Comparison of ENCODE assay signal across 31 mouse cellular contexts in genomic region chr13:13670669-13671068, GRCm38 (mm10).
A peak's percentile ranks its signal among the peaks of the same experiment; 100 is the strongest.
DNase-seq lines count a peak whose midpoint lies in the region; ATAC-seq and TF ChIP-seq lines count a peak whose summit lies in the region.
"Had no signal": no experiment of that assay in that cellular context is flagged by ENCODE, and none has a peak within 500 bp of the region (broad histone marks: within the 10 kb centered on the region; RNA-seq: fewer than 3 reads in every experiment).

No protein-coding gene starts in this region.

- peaks cover 5% of the 10 kb centered on the region; the same call in 1 of the 2 replicates for H3K36me3 ChIP-seq in embryonic facial prominence, embryonic 14.5 days (ENCODE audit: control insufficient read depth, insufficient read depth, low read length)
- H3K36me3 ChIP-seq in embryonic facial prominence, embryonic 10.5 days (replicated peaks) = no peaks in the 10 kb centered on the region; the same call in 1 of the 2 replicates
- peaks cover 7% of the 10 kb centered on the region; the same call in 1 of the 2 replicates for H3K36me3 ChIP-seq in midbrain, postnatal 0 days (ENCODE audit: insufficient read depth, low read length)
- H3K36me3 ChIP-seq in midbrain, embryonic 13.5 days = peaks cover 13% of the 10 kb centered on the region

- peak; percentile 11 for DNase-seq in embryonic facial prominence, embryonic 14.5 days (ENCODE audit: low spot score)
- DNase-seq in embryonic facial prominence, embryonic 10.5 days (ENCODE audit: low spot score) = no peak
- no peak for DNase-seq in midbrain, postnatal 0 days (ENCODE audit: low spot score)
- DNase-seq in cerebellum, adult 8-10 months = no peak
- no peak for DNase-seq in layer of hippocampus, postnatal 25 days (ENCODE audit: extremely low spot score in 1 of 2, low spot score in 1 of 2)
- DNase-seq: adrenal gland, postnatal 25 days; cerebellum, adult 11 months; cerebellum, postnatal 25 days; embryo, embryonic 11 days; gastrocnemius, adult 2 months; heart, postnatal 36 days; kidney, adult 11 months; kidney, postnatal 36 days; liver; lung, postnatal 36 days; retina, postnatal 1 day; right cerebral cortex, postnatal 25 days; spleen, adult 18-20 months; thymus, postnatal 25 days had no signal

- TF ChIP-seq CTCF in midbrain, postnatal 0 days (IDR thresholded peaks at IDR 0.05) = no peak

- no peak overlapping the region for H3K4me2 ChIP-seq in embryonic facial prominence, embryonic 14.5 days (ENCODE audit: low read depth, low read length)
- H3K4me2 ChIP-seq in midbrain, postnatal 0 days (ENCODE audit: low read depth, low read length, poor library complexity, severe bottlenecking) = no peak overlapping the region
- H3K4me2 ChIP-seq in midbrain, embryonic 13.5 days (replicated peaks) = no peak overlapping the region
- H3K4me2 ChIP-seq: heart, embryonic 15.5 days; kidney, embryonic 15.5 days; liver, embryonic 15.5 days; lung, embryonic 15.5 days; neural tube, embryonic 12.5 days had no signal

- no peaks in the 10 kb centered on the region for H3K27me3 ChIP-seq in embryonic facial prominence, embryonic 14.5 days (replicated peaks; ENCODE audit: control insufficient read depth, insufficient read depth, low read length)
- H3K27me3 ChIP-seq in embryonic facial prominence, embryonic 10.5 days (replicated peaks; ENCODE audit: low read depth, poor library complexity, severe bottlenecking) = no peaks in the 10 kb centered on the region
- H3K27me3 ChIP-seq in midbrain, postnatal 0 days (ENCODE audit: insufficient read depth, low read length) = no peaks in the 10 kb centered on the region
- H3K27me3 ChIP-seq in midbrain, embryonic 13.5 days = no peaks in the 10 kb centered on the region
- H3K27me3 ChIP-seq: heart, embryonic 15.5 days; kidney, embryonic 15.5 days; liver, embryonic 15.5 days; lung, embryonic 15.5 days; neural tube, embryonic 12.5 days had no signal

- H3K9me3 ChIP-seq in embryonic facial prominence, embryonic 14.5 days (ENCODE audit: control insufficient read depth, low read length) = no peaks in the 10 kb centered on the region
- no peaks in the 10 kb centered on the region for H3K9me3 ChIP-seq in embryonic facial prominence, embryonic 10.5 days
- H3K9me3 ChIP-seq in midbrain, postnatal 0 days (ENCODE audit: low read length) = no peaks in the 10 kb centered on the region
- H3K9me3 ChIP-seq in midbrain, embryonic 13.5 days = no peaks in the 10 kb centered on the region
- H3K9me3 ChIP-seq: forebrain, embryonic 10.5 days; heart, embryonic 15.5 days; kidney, embryonic 15.5 days; limb, embryonic 10.5 days; liver, embryonic 15.5 days; lung, embryonic 15.5 days; neural tube, embryonic 12.5 days had no signal

- no peak for ATAC-seq in embryonic facial prominence, embryonic 14.5 days (ENCODE audit: low read depth)
- peak; percentile 38; the same call in 1 of the 2 replicates for ATAC-seq in midbrain, postnatal 0 days (ENCODE audit: low FRiP score)
- ATAC-seq in midbrain, embryonic 13.5 days = no peak
- peak; percentile 69 for ATAC-seq in activated CD4-positive, CD25-positive, alpha-beta regulatory T cell, adult 4 months
- peak; percentile 82 for ATAC-seq in inflammation-experienced regulatory T-cells, adult 6 months
- ATAC-seq: forebrain, embryonic 16.5 days; hindbrain, postnatal 0 days had no signal

- H3K4me3 ChIP-seq in embryonic facial prominence, embryonic 14.5 days (ENCODE audit: low read depth, low read length) = no peak overlapping the region
- H3K4me3 ChIP-seq in embryonic facial prominence, embryonic 10.5 days = no peak overlapping the region
- H3K4me3 ChIP-seq in midbrain, postnatal 0 days (ENCODE audit: low read depth, low read length) = no peak overlapping the region
- no peak overlapping the region for H3K4me3 ChIP-seq in midbrain, embryonic 13.5 days (replicated peaks)
- H3K4me3 ChIP-seq: forebrain, embryonic 10.5 days; gastrocnemius, adult 2 months; heart, embryonic 15.5 days; kidney, embryonic 15.5 days; limb, embryonic 10.5 days; liver, embryonic 15.5 days; lung, embryonic 15.5 days; neural tube, embryonic 12.5 days had no signal

- no peak overlapping the region for H3K27ac ChIP-seq in embryonic facial prominence, embryonic 14.5 days (replicated peaks; ENCODE audit: low read depth, low read length)
- H3K27ac ChIP-seq in embryonic facial prominence, embryonic 10.5 days (replicated peaks) = no peak overlapping the region
- H3K27ac ChIP-seq in midbrain, postnatal 0 days (ENCODE audit: low read depth, low read length) = no peak overlapping the region
- no peak overlapping the region for H3K27ac ChIP-seq in midbrain, embryonic 13.5 days
- H3K27ac ChIP-seq: forebrain, embryonic 10.5 days; gastrocnemius, adult 2 months; heart, embryonic 15.5 days; hindbrain, postnatal 0 days; kidney, embryonic 15.5 days; limb, embryonic 10.5 days; liver, embryonic 15.5 days; neural tube, embryonic 12.5 days had no signal

- no peaks in the 10 kb centered on the region for H3K4me1 ChIP-seq in embryonic facial prominence, embryonic 14.5 days (ENCODE audit: control insufficient read depth, insufficient read depth, low read length)
- H3K4me1 ChIP-seq in embryonic facial prominence, embryonic 10.5 days = no peaks in the 10 kb centered on the region
- H3K4me1 ChIP-seq in midbrain, postnatal 0 days (ENCODE audit: insufficient read depth, low read length) = no peaks in the 10 kb centered on the region
- H3K4me1 ChIP-seq in midbrain, embryonic 13.5 days (replicated peaks) = no peaks in the 10 kb centered on the region
- H3K4me1 ChIP-seq: forebrain, embryonic 10.5 days; heart, embryonic 15.5 days; kidney, embryonic 15.5 days; limb, embryonic 10.5 days; liver, embryonic 15.5 days; neural tube, embryonic 12.5 days had no signal

- 49% methylated on average over 5 of the region's 5 CpGs for WGBS in embryonic facial prominence, embryonic 14.5 days
- WGBS in embryonic facial prominence, embryonic 10.5 days = 54% methylated on average over 5 of the region's 5 CpGs
- 50% methylated on average over 5 of the region's 5 CpGs for WGBS in midbrain, postnatal 0 days
- 60% methylated on average over 5 of the region's 5 CpGs for WGBS in midbrain, embryonic 13.5 days

- H3K9ac ChIP-seq in embryonic facial prominence, embryonic 14.5 days (ENCODE audit: low read depth, low read length) = no peak overlapping the region
- no peak overlapping the region for H3K9ac ChIP-seq in midbrain, postnatal 0 days (replicated peaks; ENCODE audit: low read length, poor library complexity, severe bottlenecking)
- H3K9ac ChIP-seq in midbrain, embryonic 13.5 days (replicated peaks) = no peak overlapping the region
- H3K9ac ChIP-seq: heart, embryonic 15.5 days; kidney, embryonic 15.5 days; liver, embryonic 15.5 days; lung, embryonic 15.5 days; neural tube, embryonic 12.5 days had no signal

Comparison
In these comparisons a context has a peak if more than half of its experiments do, and no peak if none do; other contexts are left out.
1. ATAC-seq: peak in midbrain, postnatal 0 days (single experiment), activated CD4-positive, CD25-positive, alpha-beta regulatory T cell, adult 4 months (single experiment) and inflammation-experienced regulatory T-cells, adult 6 months (single experiment); none in embryonic facial prominence, embryonic 14.5 days (single experiment) and midbrain, embryonic 13.5 days (single experiment).